Mouse (Mus musculus): Measurements from ENCODE around the gene Ajm1. TPM values are rescaled to one million over a fixed set of nuclear protein-coding genes. Genes with fewer than 3 reads are reported as not detected.

Gene Ajm1
- polyA plus RNA-seq (2015; fragmentation: Nextera tagmentation; extraction: Ambion mirVana): 0.93 and 1.4 TPM in 2 replicates

DNA sequence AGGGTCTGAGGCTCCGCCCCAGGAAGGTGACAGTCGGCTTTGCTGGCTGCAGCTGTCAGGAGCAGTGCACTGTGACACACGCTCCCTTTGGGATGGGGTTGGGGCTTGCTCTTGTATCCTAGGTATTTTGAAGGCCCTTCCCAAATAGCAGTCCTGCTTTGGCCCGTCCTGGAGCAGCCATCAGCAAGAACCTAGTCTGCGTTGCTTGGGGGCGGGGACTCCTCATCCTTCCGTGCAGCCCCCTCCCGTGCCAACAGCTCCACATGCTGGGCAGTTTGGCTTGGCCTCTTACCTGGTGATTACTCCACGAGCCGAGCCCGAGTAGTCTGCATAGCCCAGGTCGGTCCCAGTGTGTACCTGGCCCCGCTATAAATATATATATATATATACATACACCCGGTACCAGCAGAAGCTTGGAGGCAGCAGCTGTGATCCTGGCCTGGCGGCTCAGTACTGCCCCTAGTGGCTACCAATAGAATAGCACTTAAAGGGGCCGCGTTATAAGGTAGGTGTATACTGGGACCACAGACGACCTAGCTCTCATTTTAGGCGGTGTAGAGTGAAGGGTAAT lies at the start of gene Ajm1:
Gene Ajm1, minus strand, starts transcription at position 464 of the 571 bp plus-strand sequence.
- peak within 1 kb of the TSS; percentile 55 for H3K9ac ChIP-seq (ENCODE audit: low read depth, low read length)
- peak within 1 kb of the TSS; percentile 84 for H3K4me2 ChIP-seq (ENCODE audit: low read depth, low read length)
- H3K36me3 ChIP-seq (ENCODE audit: control insufficient read depth, insufficient read depth, low read length): 0 out of 2 replicates have a peak, but pooled peaks cover 6% of the 10 kb centered on the region
- H3K9me3 ChIP-seq (ENCODE audit: control insufficient read depth, low read length): 0 out of 2 replicates have a peak, but pooled peaks cover 4% of the 10 kb centered on the region
- peak; percentile 41 for ATAC-seq
- peak within 1 kb of the TSS; percentile 48 for H3K4me3 ChIP-seq (ENCODE audit: low read length)
- peaks cover 43% of the 10 kb centered on the region for H3K27me3 ChIP-seq (replicated peaks; ENCODE audit: control insufficient read depth, insufficient read depth, low read length)
- 5% methylated on average over 19 of the region's 19 CpGs for WGBS
- H3K4me1 ChIP-seq (ENCODE audit: control insufficient read depth, insufficient read depth, low read length): peaks cover 62% of the 10 kb centered on the region
- no peak within 1 kb of the TSS for H3K27ac ChIP-seq (ENCODE audit: low read length)

- Histone ChIP-seq H3K4me2 (ENCODE audit: low read depth, low read length) (no peak overlapping the region), H3K36me3 (ENCODE audit: control insufficient read depth, insufficient read depth, low read length) (no peaks in the 10 kb centered on the region), H3K9me3 (ENCODE audit: control insufficient read depth, low read length) (no peaks in the 10 kb centered on the region), H3K4me3 (ENCODE audit: low read length) (no peak overlapping the region), H3K27me3 (replicated peaks; ENCODE audit: control insufficient read depth, insufficient read depth, low read length) (no peaks in the 10 kb centered on the region), H3K4me1 (ENCODE audit: control insufficient read depth, insufficient read depth, low read length) (no peaks in the 10 kb centered on the region), H3K9ac (ENCODE audit: low read depth, low read length) (no peak overlapping the region), H3K27ac (ENCODE audit: low read length) (no peak overlapping the region)
- WGBS: 48% methylated on average over 4 of the region's 4 CpGs
- ATAC-seq: no peak
Measured at GRCm38 (mm10) chr2:25628738-25629137, 47.2 kb upstream of the Ajm1 start.

GRCm38 (mm10) chr2:25627811-25628210 lies 46.3 kb upstream of the Ajm1 start, which contains the start of gene Fcna:
Gene Fcna, minus strand, starts transcription at chr2:25628030.
- no peak within 1 kb of the TSS for H3K27ac ChIP-seq (ENCODE audit: low read length)
- WGBS: 71% methylated on average over 6 of the region's 6 CpGs
- H3K4me1 ChIP-seq (ENCODE audit: control insufficient read depth, insufficient read depth, low read length): no peaks in the 10 kb centered on the region
- no peaks in the 10 kb centered on the region for H3K9me3 ChIP-seq (ENCODE audit: control insufficient read depth, low read length)
- no peak within 1 kb of the TSS for H3K9ac ChIP-seq (ENCODE audit: low read depth, low read length)
- no peak within 1 kb of the TSS for H3K4me2 ChIP-seq (ENCODE audit: low read depth, low read length)
- no peak for ATAC-seq
- no peak within 1 kb of the TSS for H3K4me3 ChIP-seq (ENCODE audit: low read length)
- H3K27me3 ChIP-seq (replicated peaks; ENCODE audit: control insufficient read depth, insufficient read depth, low read length): no peaks in the 10 kb centered on the region
- no peaks in the 10 kb centered on the region for H3K36me3 ChIP-seq (ENCODE audit: control insufficient read depth, insufficient read depth, low read length)

DNA sequence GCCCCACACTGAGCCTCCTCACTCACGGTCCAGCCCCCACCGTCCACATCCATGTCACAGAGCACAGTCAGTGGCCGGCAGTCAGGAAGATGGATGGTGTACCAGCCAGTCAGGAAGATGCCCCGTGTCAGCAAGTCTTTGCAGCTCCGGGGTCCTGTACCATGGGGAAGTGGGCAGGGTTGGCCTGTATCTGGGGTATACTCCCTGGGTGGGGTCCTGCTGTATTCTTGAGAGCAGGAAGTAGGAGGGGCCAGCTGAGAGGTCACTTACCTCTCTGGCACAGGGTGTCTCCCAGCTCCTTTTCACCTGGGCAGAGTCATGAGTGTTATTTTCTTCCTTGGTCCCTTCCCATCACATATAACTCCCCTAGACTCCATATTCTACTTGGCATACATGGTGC lies 44.4 kb upstream of the Ajm1 start:
- Histone ChIP-seq H3K9ac (ENCODE audit: low read depth, low read length) (no peak overlapping the region), H3K4me3 (ENCODE audit: low read length) (no peak overlapping the region), H3K27ac (ENCODE audit: low read length) (no peak overlapping the region), H3K9me3 (ENCODE audit: control insufficient read depth, low read length) (no peaks in the 10 kb centered on the region), H3K36me3 (ENCODE audit: control insufficient read depth, insufficient read depth, low read length) (no peaks in the 10 kb centered on the region), H3K27me3 (replicated peaks; ENCODE audit: control insufficient read depth, insufficient read depth, low read length) (no peaks in the 10 kb centered on the region), H3K4me2 (ENCODE audit: low read depth, low read length) (no peak overlapping the region), H3K4me1 (ENCODE audit: control insufficient read depth, insufficient read depth, low read length) (no peaks in the 10 kb centered on the region)
- no peak for ATAC-seq
- WGBS: 58% methylated on average over 5 of the region's 5 CpGs

- 5% methylated on average over 34 of the region's 34 CpGs for WGBS
- H3K27me3 ChIP-seq (replicated peaks; ENCODE audit: control insufficient read depth, insufficient read depth, low read length): peaks cover 5% of the 10 kb centered on the region; the same call in 1 of the 2 replicates
- H3K4me3 ChIP-seq (ENCODE audit: low read length): peak within 1 kb of the TSS; percentile 66
- H3K27ac ChIP-seq (ENCODE audit: low read length): 0 out of 2 replicates have a peak within 1 kb of the TSS, but pooled peaks have one; percentile 61
- no peaks in the 10 kb centered on the region for H3K4me1 ChIP-seq (ENCODE audit: control insufficient read depth, insufficient read depth, low read length)
- peak; percentile 96 for ATAC-seq
- H3K9ac ChIP-seq (ENCODE audit: low read depth, low read length): peak within 1 kb of the TSS; percentile 72
- H3K36me3 ChIP-seq (ENCODE audit: control insufficient read depth, insufficient read depth, low read length): no peaks in the 10 kb centered on the region
- H3K9me3 ChIP-seq (ENCODE audit: control insufficient read depth, low read length): no peaks in the 10 kb centered on the region
- H3K4me2 ChIP-seq (ENCODE audit: low read depth, low read length): peak within 1 kb of the TSS; percentile 90
Measured at GRCm38 (mm10) chr2:25621229-25622200, 40.0 kb upstream of the Ajm1 start, which contains the start of gene Tmem141. Gene Tmem141, minus strand, starts transcription at chr2:25622005.

GRCm38 (mm10) chr2:25620852-25621228 lies 39.3 kb upstream of the Ajm1 start:
- Histone ChIP-seq H3K4me2 (ENCODE audit: low read depth, low read length) (peak overlapping the region; percentile 90; the same call in 1 of the 2 replicates), H3K9me3 (ENCODE audit: control insufficient read depth, low read length) (no peaks in the 10 kb centered on the region), H3K4me3 (ENCODE audit: low read length) (0 out of 2 replicates have a peak overlapping the region, but pooled peaks have one; percentile 66), H3K9ac (ENCODE audit: low read depth, low read length) (no peak overlapping the region), H3K27ac (ENCODE audit: low read length) (no peak overlapping the region), H3K36me3 (ENCODE audit: control insufficient read depth, insufficient read depth, low read length) (no peaks in the 10 kb centered on the region), H3K4me1 (ENCODE audit: control insufficient read depth, insufficient read depth, low read length) (peaks cover 6% of the 10 kb centered on the region; the same call in 1 of the 2 replicates), H3K27me3 (replicated peaks; ENCODE audit: control insufficient read depth, insufficient read depth, low read length) (peaks cover 12% of the 10 kb centered on the region; the same call in 1 of the 2 replicates)
- WGBS: 83% methylated on average over 4 of the region's 4 CpGs
- ATAC-seq: no peak

DNA sequence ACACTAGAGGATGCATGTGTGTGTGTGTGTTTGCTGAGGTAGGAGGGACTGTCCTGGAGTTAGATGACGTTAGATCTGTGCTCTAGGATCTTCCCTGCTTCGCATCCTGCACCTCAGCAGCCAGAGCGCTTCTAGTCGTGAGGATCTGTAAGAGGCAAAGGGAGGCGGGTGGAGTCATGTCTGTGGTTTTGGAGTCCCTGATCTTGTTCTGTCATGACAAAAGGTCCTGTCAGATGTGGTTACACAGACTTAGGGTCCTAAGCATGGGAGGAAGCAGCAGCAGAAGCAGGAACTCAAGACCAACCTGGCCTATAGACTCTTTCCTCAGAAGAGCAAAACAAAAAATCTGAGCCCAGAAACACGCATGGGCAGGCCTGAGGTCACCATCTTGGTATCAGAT lies 38.8 kb upstream of the Ajm1 start:
- H3K27me3 ChIP-seq (replicated peaks; ENCODE audit: control insufficient read depth, insufficient read depth, low read length): peaks cover 17% of the 10 kb centered on the region; the same call in 1 of the 2 replicates
- no peak for ATAC-seq
- no peaks in the 10 kb centered on the region for H3K9me3 ChIP-seq (ENCODE audit: control insufficient read depth, low read length)
- peaks cover 7% of the 10 kb centered on the region; the same call in 1 of the 2 replicates for H3K4me1 ChIP-seq (ENCODE audit: control insufficient read depth, insufficient read depth, low read length)
- H3K9ac ChIP-seq (ENCODE audit: low read depth, low read length): no peak overlapping the region
- H3K4me3 ChIP-seq (ENCODE audit: low read length): no peak overlapping the region
- no peak overlapping the region for H3K27ac ChIP-seq (ENCODE audit: low read length)
- no peaks in the 10 kb centered on the region for H3K36me3 ChIP-seq (ENCODE audit: control insufficient read depth, insufficient read depth, low read length)
- 82% methylated on average over 6 of the region's 6 CpGs for WGBS
- H3K4me2 ChIP-seq (ENCODE audit: low read depth, low read length): no peak overlapping the region

DNA sequence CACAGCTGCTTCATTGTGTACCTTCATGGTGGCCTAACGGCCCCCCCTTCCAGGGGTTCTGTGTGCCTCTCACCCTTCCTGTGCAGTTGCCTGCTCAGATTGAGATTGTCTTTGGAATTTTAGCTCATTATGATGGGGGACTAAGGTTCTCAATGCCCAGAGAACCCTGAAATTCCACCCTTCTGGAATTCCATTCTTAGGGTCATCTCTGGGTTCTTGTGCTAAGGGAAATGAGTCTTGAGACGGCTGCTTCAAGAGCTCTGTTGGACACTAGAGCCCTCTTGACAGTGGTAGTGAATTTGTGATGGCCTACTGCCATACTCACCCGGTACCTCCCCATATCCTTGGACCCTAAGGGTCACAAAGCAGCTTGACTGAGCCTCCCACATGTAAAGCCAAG lies 36.0 kb upstream of the Ajm1 start, which contains the start of gene Ccdc183:
Gene Ccdc183, minus strand, starts transcription at position 101 of the 400 bp plus-strand sequence.
- peaks cover 25% of the 10 kb centered on the region; the same call in 1 of the 2 replicates for H3K27me3 ChIP-seq (replicated peaks; ENCODE audit: control insufficient read depth, insufficient read depth, low read length)
- no peaks in the 10 kb centered on the region for H3K36me3 ChIP-seq (ENCODE audit: control insufficient read depth, insufficient read depth, low read length)
- no peaks in the 10 kb centered on the region for H3K9me3 ChIP-seq (ENCODE audit: control insufficient read depth, low read length)
- no peak within 1 kb of the TSS for H3K27ac ChIP-seq (ENCODE audit: low read length)
- H3K4me1 ChIP-seq (ENCODE audit: control insufficient read depth, insufficient read depth, low read length): peaks cover 7% of the 10 kb centered on the region; the same call in 1 of the 2 replicates
- no peak for ATAC-seq
- no peak within 1 kb of the TSS for H3K4me3 ChIP-seq (ENCODE audit: low read length)
- WGBS: 80% methylated on average over 3 of the region's 3 CpGs
- no peak within 1 kb of the TSS for H3K9ac ChIP-seq (ENCODE audit: low read depth, low read length)
- H3K4me2 ChIP-seq (ENCODE audit: low read depth, low read length): no peak within 1 kb of the TSS

GRCm38 (mm10) chr2:25616398-25616797 lies 34.8 kb upstream of the Ajm1 start:
- Histone ChIP-seq H3K4me2 (ENCODE audit: low read depth, low read length) (peak overlapping the region; percentile 52), H3K36me3 (ENCODE audit: control insufficient read depth, insufficient read depth, low read length) (no peaks in the 10 kb centered on the region), H3K27me3 (replicated peaks; ENCODE audit: control insufficient read depth, insufficient read depth, low read length) (peaks cover 25% of the 10 kb centered on the region; the same call in 1 of the 2 replicates), H3K4me1 (ENCODE audit: control insufficient read depth, insufficient read depth, low read length) (peaks cover 7% of the 10 kb centered on the region; the same call in 1 of the 2 replicates), H3K27ac (ENCODE audit: low read length) (no peak overlapping the region), H3K4me3 (ENCODE audit: low read length) (peak overlapping the region; percentile 25), H3K9ac (ENCODE audit: low read depth, low read length) (no peak overlapping the region), H3K9me3 (ENCODE audit: control insufficient read depth, low read length) (no peaks in the 10 kb centered on the region)
- WGBS: 16% methylated on average over 22 of the region's 22 CpGs
- ATAC-seq: no peak
